8 mouse cellular contexts compared by ENCODE assay signal in genomic region chr10:81411471-81412400, GRCm38 (mm10). TPM values are rescaled to one million over a fixed set of nuclear protein-coding genes. Genes with fewer than 3 reads are reported as not detected.
DNase-seq lines count a peak whose midpoint lies in the region; ATAC-seq lines count a peak whose summit lies in the region.

No protein-coding gene starts in this region.

- no peaks in the 10 kb centered on the region for H3K9me3 ChIP-seq in liver, embryonic 15.5 days (replicated peaks)

- H3K4me1 ChIP-seq in liver, embryonic 15.5 days (replicated peaks), result peaks cover 92% of the 10 kb centered on the region

- no peak overlapping the region for H3K4me2 ChIP-seq in liver, embryonic 15.5 days

- peak overlapping the region; percentile 69 for H3K27ac ChIP-seq in liver, embryonic 15.5 days (replicated peaks)

- 63% methylated on average over 18 of the region's 18 CpGs for WGBS in liver, embryonic 15.5 days (ENCODE audit: insufficient replicate concordance)

- H3K36me3 ChIP-seq in liver, embryonic 15.5 days (replicated peaks), result no peaks in the 10 kb centered on the region

- no peak overlapping the region for H3K4me3 ChIP-seq in liver, embryonic 15.5 days (replicated peaks)

- peaks cover 32% of the 10 kb centered on the region for H3K27me3 ChIP-seq in liver, embryonic 15.5 days

- ATAC-seq in liver, embryonic 15.5 days (ENCODE audit: insufficient read depth), result no peak

- H3K9ac ChIP-seq in liver, embryonic 15.5 days, result no peak overlapping the region

- DNase-seq in layer of hippocampus, adult 11-12 months (ENCODE audit: low spot score), result peak; percentile 80
- DNase-seq in layer of hippocampus, adult 9-10 months (ENCODE audit: low spot score), result no peak
- DNase-seq in cerebellum, postnatal 4 days (ENCODE audit: low spot score in 2 of 2), result peak; percentile 71 to 94
- peak; percentile 97 to 99 for DNase-seq in heart, adult 9 months (ENCODE audit: low spot score in 2 of 2)
- DNase-seq in kidney, adult 8-10 months, result peak; percentile 86 to 90
- peak; percentile 86 for DNase-seq in ovary, postnatal 14 days (ENCODE audit: low spot score)
- no peak for DNase-seq in c-Kit-positive CD71-positive TER-119-positive erythroid progenitor cells, embryonic 14.5 days (ENCODE audit: low spot score)

RNA-seq across cellular contexts. Expression of gene Smim24, which starts 18.9 kb away (rescaled TPM):
- polyA plus RNA-seq in liver, embryonic 15.5 days (2015; fragmentation: Nextera tagmentation; extraction: Ambion mirVana), result 1.9 and 2.3 TPM in 2 replicates

RNA-seq across cellular contexts. Expression of gene Gm48552, which starts 22.9 kb away (rescaled TPM):
- polyA plus RNA-seq in liver, embryonic 15.5 days (2015; fragmentation: Nextera tagmentation; extraction: Ambion mirVana), result 0.56 TPM in 1 of 2 replicates, not detected in the other

RNA-seq across cellular contexts. Expression of gene Gm48551, which starts 27.5 kb away (rescaled TPM):
- 0.75 and 0.88 TPM in 2 replicates for polyA plus RNA-seq in liver, embryonic 15.5 days (2015; fragmentation: Nextera tagmentation; extraction: Ambion mirVana)

RNA-seq across cellular contexts. Expression of gene Dohh, which starts 27.5 kb away (rescaled TPM):
- polyA plus RNA-seq in liver, embryonic 15.5 days (2015; fragmentation: Nextera tagmentation; extraction: Ambion mirVana), result 50.9 and 56.2 TPM in 2 replicates

RNA-seq across cellular contexts. Expression of gene Fzr1, which starts 33.4 kb away (rescaled TPM):
- 127 and 147 TPM in 2 replicates for polyA plus RNA-seq in liver, embryonic 15.5 days (2015; fragmentation: Nextera tagmentation; extraction: Ambion mirVana)

Comparison
In these comparisons a context has a peak if more than half of its experiments do, and no peak if none do; other contexts are left out.
1. DNase-seq: peak in layer of hippocampus, adult 11-12 months (single experiment), cerebellum, postnatal 4 days (2 of 2), heart, adult 9 months (2 of 2), kidney, adult 8-10 months (2 of 2) and ovary, postnatal 14 days (single experiment); none in layer of hippocampus, adult 9-10 months (single experiment) and c-Kit-positive CD71-positive TER-119-positive erythroid progenitor cells, embryonic 14.5 days (single experiment).